Mouse (Mus musculus) testis, adult 2 months (tissue): ENCODE results near the gene Dip2a.

Experiments
- CTCF ChIP-seq: fragments of 200-500 bp; IDR thresholded peaks from 2 replicates; pipeline ENCODE4 v1.5.1; 2012; ENCODE audit warnings: low read depth, mild to moderate bottlenecking, inconsistent platforms, low read length, moderate library complexity; ENCODE audit not compliant: control insufficient read depth, insufficient read depth, insufficient replicate concordance
- POLR2A ChIP-seq: fragments of 200-500 bp; IDR thresholded peaks from 2 replicates; pipeline ENCODE4 v1.6.1; 2012; ENCODE audit warnings: low read depth, mild to moderate bottlenecking, inconsistent platforms, low read length, moderate library complexity; ENCODE audit not compliant: control insufficient read depth

- TF ChIP-seq CTCF (no peak), POLR2A (no peak)
Observed at GRCm38 (mm10) chr10:76354974-76355373, 9.9 kb upstream of the Dip2a start.
